Mouse (Mus musculus) megakaryocyte progenitor cell, adult 5-6 weeks (primary cell): ENCODE results near the gene Esp36. TPM values are rescaled to one million over a fixed set of nuclear protein-coding genes. Genes with fewer than 3 reads are reported as not detected.
"Not testable (repeated sequence)": the region's sequence is repeated elsewhere in the genome, so short reads cannot be mapped to it uniquely, and the experiment has no call there.

Source experiments
- ATAC-seq: replicated peaks from 2 replicates; pipeline ENCODE4 v1.8.0; 2016; ENCODE audit warnings: mild to moderate bottlenecking, moderate TSS enrichment, inconsistent platforms; ENCODE audit not compliant: poor library complexity
- total RNA-seq, 2 experiments: library from RNA; stranded (forward) in 1 of 2; stranded (reverse) in 1 of 2; fragments of 157-497, 149-512 nt in 1 of 2; fragments of 200-1000 nt in 1 of 2; gene quantifications; 2 replicates each; pipeline versions ENCODE4 v1.2.3 to v1.2.4; 2015 to 2017

Gene Esp36
- not detected in 2 replicates for total RNA-seq (2015)
- total RNA-seq (2017), result not detected in 2 replicates

GRCm38 (mm10) chr17:38420085-38420484 lies at the start of gene Esp36:
Gene Esp36 (minus strand): TSS chr17:38420185.
- ATAC-seq, result no peak

- ATAC-seq, result not testable (repeated sequence)
These were observed 36.2 kb upstream of the Esp36 start for GRCm38 (mm10) chr17:38456206-38456605.

- no peak for ATAC-seq
These were observed 30.7 kb upstream of the Esp36 start for GRCm38 (mm10) chr17:38450688-38451087.

- ATAC-seq, result no peak
These were observed 13.8 kb downstream of the Esp36 start for GRCm38 (mm10) chr17:38406135-38406534.

- no peak for ATAC-seq
These were observed 28.2 kb downstream of the Esp36 start for GRCm38 (mm10) chr17:38391821-38392220.

Other genes with a start within 250 kb of the Esp36 start
- not detected in 2 replicates for gene Olfr134, start 248.8 kb downstream of the Esp36 start, total RNA-seq (2015)
- gene Olfr134, start 248.8 kb downstream of the Esp36 start, total RNA-seq (2017), result not detected in 2 replicates
- gene Olfr135, start 215.8 kb downstream of the Esp36 start, total RNA-seq (2015), result not detected in 2 replicates
- gene Olfr135, start 215.8 kb downstream of the Esp36 start, total RNA-seq (2017), result not detected in 2 replicates
- not detected in 2 replicates for gene Olfr138, start 159.2 kb downstream of the Esp36 start, total RNA-seq (2015)
- not detected in 2 replicates for gene Olfr138, start 159.2 kb downstream of the Esp36 start, total RNA-seq (2017)
- not detected in 2 replicates for gene Olfr137, start 112.6 kb downstream of the Esp36 start, total RNA-seq (2015)
- not detected in 2 replicates for gene Olfr137, start 112.6 kb downstream of the Esp36 start, total RNA-seq (2017)
- not detected in 2 replicates for gene Olfr136, start 90.4 kb downstream of the Esp36 start, total RNA-seq (2015)
- gene Olfr136, start 90.4 kb downstream of the Esp36 start, total RNA-seq (2017), result not detected in 2 replicates
- gene Esp34, start 134.0 kb upstream of the Esp36 start, total RNA-seq (2015), result not detected in 2 replicates
- not detected in 2 replicates for gene Esp34, start 134.0 kb upstream of the Esp36 start, total RNA-seq (2017)
- gene Esp31, start 219.3 kb upstream of the Esp36 start, total RNA-seq (2015), result not detected in 2 replicates
- gene Esp31, start 219.3 kb upstream of the Esp36 start, total RNA-seq (2017), result not detected in 2 replicates